Mouse (Mus musculus): ENCODE measurements at regions not wholly inside any gene's neighbourhood (a gene's known extent, or its start where the extent isn't known, plus 50 kb on each side); places are given as distances from the start of the nearest gene placed in this dataset.
A peak's percentile ranks its signal among the peaks of the same experiment; 100 is the strongest.
"Not testable (repeated sequence)": the region's sequence is repeated elsewhere in the genome, so short reads cannot be mapped to it uniquely, and the experiment has no call there.

- no peak for ATAC-seq (replicated peaks; ENCODE audit: insufficient number of reproducible peaks, insufficient read depth, low FRiP score, low read depth)
- Histone ChIP-seq H3K36me3 (no peaks in the 10 kb centered on the region), H3K27me3 (no peaks in the 10 kb centered on the region), H3K4me2 (peak overlapping the region; percentile 23; the same call in 1 of the 2 replicates), H3K27ac (no peak overlapping the region), H3K4me1 (replicated peaks) (peaks cover 9% of the 10 kb centered on the region), H3K9ac (no peak overlapping the region), H3K4me3 (no peak overlapping the region), H3K9me3 (replicated peaks) (no peaks in the 10 kb centered on the region)
- WGBS = 22% methylated on average over 15 of the region's 15 CpGs
Observed at GRCm38 (mm10) chr4:3413493-3414441, 228.6 kb upstream of the Vmn1r3 start.

DNA sequence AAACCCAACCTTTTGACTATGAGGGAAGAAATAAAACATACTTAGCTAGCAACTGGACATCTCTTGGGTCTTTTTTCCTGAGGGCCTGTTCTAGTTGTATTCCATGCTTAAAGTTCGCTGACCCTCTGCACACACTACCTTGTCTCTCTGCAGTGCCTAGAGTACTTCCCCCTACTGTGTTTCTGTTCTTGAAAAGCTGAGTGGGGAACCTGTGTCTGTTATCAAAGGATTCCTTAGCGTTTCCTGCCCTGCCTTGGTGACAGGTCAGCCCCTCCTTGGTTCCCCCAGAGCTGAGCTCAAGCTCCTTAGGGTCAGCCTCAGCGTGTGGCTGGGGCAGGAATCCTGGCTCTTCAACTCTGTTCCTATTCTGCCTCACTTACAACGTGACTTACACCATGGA lies 227.2 kb upstream of the Vmn1r3 start:
- not testable (repeated sequence) for H3K4me2 ChIP-seq; ATAC-seq (replicated peaks; ENCODE audit: insufficient number of reproducible peaks, insufficient read depth, low FRiP score, low read depth); H3K4me1 ChIP-seq (replicated peaks); H3K9me3 ChIP-seq (replicated peaks); H3K36me3 ChIP-seq; H3K4me3 ChIP-seq; H3K27me3 ChIP-seq; H3K9ac ChIP-seq; H3K27ac ChIP-seq
- WGBS = 41% methylated on average over 4 of the region's 4 CpGs

DNA sequence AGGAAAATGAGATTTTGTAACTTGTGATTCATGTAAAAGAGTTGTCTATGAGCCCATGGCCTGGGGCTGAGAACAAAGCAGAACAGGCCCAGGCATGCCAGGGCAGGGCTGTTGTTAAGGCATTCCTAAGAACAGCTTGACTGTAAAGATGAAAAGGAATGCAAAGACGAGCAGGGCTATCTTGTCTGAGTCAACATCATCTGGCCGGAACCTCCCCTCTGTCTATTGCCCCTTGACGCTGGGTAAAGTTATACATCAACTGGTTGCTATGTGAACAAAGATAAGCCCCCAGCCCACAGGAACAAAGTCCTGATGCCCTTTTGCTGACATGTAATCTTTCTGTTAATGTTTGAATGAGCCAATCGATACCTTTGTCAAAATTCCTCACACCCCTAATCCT lies 217.7 kb upstream of the Vmn1r3 start:
- H3K36me3 ChIP-seq; H3K4me1 ChIP-seq (replicated peaks); ATAC-seq (replicated peaks; ENCODE audit: insufficient number of reproducible peaks, insufficient read depth, low FRiP score, low read depth); H3K27me3 ChIP-seq; H3K27ac ChIP-seq; H3K4me3 ChIP-seq; H3K4me2 ChIP-seq; H3K9me3 ChIP-seq (replicated peaks); H3K9ac ChIP-seq: not testable (repeated sequence)
- WGBS = 49% methylated on average over 4 of the region's 4 CpGs

DNA sequence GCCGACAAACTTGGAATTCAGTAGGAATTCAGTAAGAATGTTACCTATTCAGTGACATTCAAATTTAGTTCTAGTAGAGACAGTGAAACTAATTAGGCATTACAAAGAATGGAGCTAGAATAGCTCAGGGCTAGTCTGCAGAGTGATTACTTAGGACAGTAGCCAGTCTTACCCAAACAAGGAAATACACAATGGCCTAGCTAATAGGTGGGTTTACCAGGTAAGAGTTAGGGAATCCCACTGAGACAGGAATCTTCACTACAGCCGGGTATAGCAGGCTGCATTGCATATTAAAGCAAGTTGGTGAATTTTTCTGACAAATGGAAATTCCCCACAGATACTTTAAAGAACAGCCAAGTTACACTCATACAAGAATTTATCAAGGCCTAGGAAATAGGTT lies 216.6 kb upstream of the Vmn1r3 start:
- not testable (repeated sequence) for H3K4me1 ChIP-seq (replicated peaks); H3K4me3 ChIP-seq; H3K27ac ChIP-seq; H3K36me3 ChIP-seq; H3K4me2 ChIP-seq; H3K9ac ChIP-seq; ATAC-seq (replicated peaks; ENCODE audit: insufficient number of reproducible peaks, insufficient read depth, low FRiP score, low read depth); H3K9me3 ChIP-seq (replicated peaks); H3K27me3 ChIP-seq
- 74% methylated on average over 2 of the region's 2 CpGs for WGBS

- H3K4me1 ChIP-seq (replicated peaks); H3K4me2 ChIP-seq; H3K4me3 ChIP-seq; ATAC-seq (replicated peaks; ENCODE audit: insufficient number of reproducible peaks, insufficient read depth, low FRiP score, low read depth); H3K9me3 ChIP-seq (replicated peaks); H3K27me3 ChIP-seq; H3K27ac ChIP-seq; H3K9ac ChIP-seq; H3K36me3 ChIP-seq: not testable (repeated sequence)
- WGBS = 88% methylated on average over 8 of the region's 8 CpGs
Observed at GRCm38 (mm10) chr4:3391579-3391978, 206.4 kb upstream of the Vmn1r3 start.

DNA sequence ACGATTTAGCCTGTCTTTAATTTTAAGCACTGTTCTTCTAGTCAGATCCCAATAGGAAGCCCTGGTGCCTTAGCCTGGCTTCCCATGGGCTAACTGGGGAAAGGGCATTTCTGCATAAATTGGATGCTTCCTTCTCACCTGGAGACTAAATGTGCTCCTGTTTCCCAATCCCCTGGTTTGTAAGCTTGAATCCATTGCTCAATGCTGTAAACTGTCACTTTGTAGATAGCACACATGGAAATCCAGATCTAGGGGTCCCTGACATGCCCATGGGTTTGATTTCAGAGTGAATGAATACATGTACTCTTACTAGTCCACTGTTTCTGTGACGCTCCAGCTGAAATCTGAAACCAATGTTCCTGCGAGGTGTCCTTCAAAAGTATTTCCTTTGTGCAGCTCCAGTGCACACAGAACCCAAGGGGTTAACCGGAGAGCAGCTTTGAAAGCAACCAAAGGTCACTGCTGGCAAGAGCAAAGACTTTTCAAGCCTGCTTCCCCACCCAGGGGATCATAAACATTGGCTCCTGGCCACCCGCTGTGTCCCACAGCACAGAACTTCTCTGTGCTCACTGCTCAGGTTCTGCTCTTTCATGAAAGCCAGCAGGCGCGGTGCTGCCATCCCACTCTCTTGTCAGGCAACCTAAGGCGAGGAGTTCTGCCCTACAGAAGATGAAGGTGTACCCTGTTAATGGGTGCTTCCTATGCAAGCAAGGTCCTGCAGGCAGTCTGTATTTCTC lies 188.0 kb upstream of the Vmn1r3 start:
- not testable (repeated sequence) for H3K27me3 ChIP-seq; H3K4me3 ChIP-seq; H3K4me2 ChIP-seq; H3K9me3 ChIP-seq (replicated peaks); H3K27ac ChIP-seq; H3K36me3 ChIP-seq; H3K4me1 ChIP-seq (replicated peaks); H3K9ac ChIP-seq; ATAC-seq (replicated peaks; ENCODE audit: insufficient number of reproducible peaks, insufficient read depth, low FRiP score, low read depth)
- WGBS = 53% methylated on average over 8 of the region's 8 CpGs

GRCm38 (mm10) chr4:3368021-3368420 lies 182.9 kb upstream of the Vmn1r3 start:
- 69% methylated on average over 4 of the region's 4 CpGs for WGBS
- H3K4me2 ChIP-seq; H3K9me3 ChIP-seq (replicated peaks); H3K4me1 ChIP-seq (replicated peaks); H3K4me3 ChIP-seq; H3K27ac ChIP-seq; H3K36me3 ChIP-seq; H3K27me3 ChIP-seq; H3K9ac ChIP-seq; ATAC-seq (replicated peaks; ENCODE audit: insufficient number of reproducible peaks, insufficient read depth, low FRiP score, low read depth): not testable (repeated sequence)

- ATAC-seq (replicated peaks; ENCODE audit: insufficient number of reproducible peaks, insufficient read depth, low FRiP score, low read depth); H3K4me3 ChIP-seq; H3K27ac ChIP-seq; H3K4me1 ChIP-seq (replicated peaks); H3K36me3 ChIP-seq; H3K9me3 ChIP-seq (replicated peaks); H3K9ac ChIP-seq; H3K4me2 ChIP-seq; H3K27me3 ChIP-seq: not testable (repeated sequence)
- WGBS = 77% methylated on average over 8 of the region's 8 CpGs
Observed at GRCm38 (mm10) chr4:3343443-3343842, 158.3 kb upstream of the Vmn1r3 start.

GRCm38 (mm10) chr4:3342696-3343095 lies 157.5 kb upstream of the Vmn1r3 start:
- not testable (repeated sequence) for H3K9me3 ChIP-seq (replicated peaks); H3K4me1 ChIP-seq (replicated peaks); H3K9ac ChIP-seq; H3K4me3 ChIP-seq; H3K36me3 ChIP-seq; H3K27ac ChIP-seq; ATAC-seq (replicated peaks; ENCODE audit: insufficient number of reproducible peaks, insufficient read depth, low FRiP score, low read depth); H3K4me2 ChIP-seq; H3K27me3 ChIP-seq
- 78% methylated on average over 2 of the region's 2 CpGs for WGBS

GRCm38 (mm10) chr4:3342165-3342564 lies 157.0 kb upstream of the Vmn1r3 start:
- not testable (repeated sequence) for H3K4me2 ChIP-seq; H3K4me3 ChIP-seq; H3K27ac ChIP-seq; H3K9me3 ChIP-seq (replicated peaks); H3K36me3 ChIP-seq; H3K27me3 ChIP-seq; H3K4me1 ChIP-seq (replicated peaks); H3K9ac ChIP-seq; ATAC-seq (replicated peaks; ENCODE audit: insufficient number of reproducible peaks, insufficient read depth, low FRiP score, low read depth)
- WGBS = 88% methylated on average over 6 of the region's 6 CpGs

All from heart, embryonic 15.5 days (tissue).